Mouse (Mus musculus) fibroblast of lung, adult 2 months (primary cell): ENCODE measurements around the gene Cdkn1a.

Experiments used
- DNase-seq: peaks from one replicate; pipeline ENCODE4 v3.0.0-alpha.2; 2011; ENCODE audit warnings: low read depth

Gene Cdkn1a

GRCm38 (mm10) chr17:29118057-29118456, 27.3 kb downstream of the Cdkn1a start:
- DNase-seq: no peak

GRCm38 (mm10) chr17:29120666-29121065, 29.9 kb downstream of the Cdkn1a start:
- no peak for DNase-seq

DNA sequence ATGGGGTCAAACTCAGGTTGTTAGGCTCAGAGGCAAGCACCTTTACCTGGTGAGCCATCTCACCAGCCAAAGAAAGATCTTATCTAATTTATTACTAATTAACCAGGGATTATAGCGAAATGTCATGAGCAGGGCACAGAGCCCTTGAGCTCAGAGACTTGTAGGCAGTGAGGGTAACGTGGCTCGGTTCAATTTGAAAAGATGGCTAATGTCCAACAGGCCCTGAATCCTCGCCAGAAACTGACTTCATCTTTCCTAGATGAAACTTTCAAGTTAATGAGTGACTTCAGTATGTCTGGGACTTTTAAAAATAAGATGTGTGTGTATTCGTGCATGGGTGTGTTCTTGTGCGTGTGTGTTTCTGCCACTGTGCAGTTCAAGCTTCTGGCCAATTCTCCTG, 32.0 kb downstream of the Cdkn1a start:
- no peak for DNase-seq

- no peak for DNase-seq
Measured at GRCm38 (mm10) chr17:29123578-29124174, 32.9 kb downstream of the Cdkn1a start.

GRCm38 (mm10) chr17:29126561-29126960, 35.8 kb downstream of the Cdkn1a start:
- DNase-seq: no peak

GRCm38 (mm10) chr17:29129341-29129740, 38.6 kb downstream of the Cdkn1a start:
- DNase-seq: no peak

GRCm38 (mm10) chr17:29135066-29135465, 44.3 kb downstream of the Cdkn1a start:
- DNase-seq: no peak

- DNase-seq: peak; percentile 78
Measured at GRCm38 (mm10) chr17:29136236-29136635, 45.5 kb downstream of the Cdkn1a start.

DNA sequence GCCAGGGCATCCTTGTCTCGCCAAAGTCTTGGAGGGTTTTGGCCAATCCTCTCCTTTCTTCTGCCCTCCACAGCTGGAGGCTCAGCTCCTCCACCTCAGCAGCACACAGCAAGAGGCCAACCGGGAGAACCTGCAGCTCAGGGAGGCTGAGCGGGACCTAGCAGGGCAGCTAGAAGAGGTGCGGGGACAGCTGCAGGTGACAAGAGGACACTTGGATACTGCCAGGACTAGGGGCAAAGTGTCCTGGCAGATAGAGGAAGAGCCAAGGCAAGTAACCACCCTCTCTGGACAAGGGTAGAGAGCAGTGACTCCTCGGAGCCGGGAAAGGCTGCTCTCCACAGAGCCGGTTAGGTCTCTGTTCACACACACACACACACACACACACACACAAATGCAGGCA, 47.1 kb downstream of the Cdkn1a start:
- no peak for DNase-seq

DNA sequence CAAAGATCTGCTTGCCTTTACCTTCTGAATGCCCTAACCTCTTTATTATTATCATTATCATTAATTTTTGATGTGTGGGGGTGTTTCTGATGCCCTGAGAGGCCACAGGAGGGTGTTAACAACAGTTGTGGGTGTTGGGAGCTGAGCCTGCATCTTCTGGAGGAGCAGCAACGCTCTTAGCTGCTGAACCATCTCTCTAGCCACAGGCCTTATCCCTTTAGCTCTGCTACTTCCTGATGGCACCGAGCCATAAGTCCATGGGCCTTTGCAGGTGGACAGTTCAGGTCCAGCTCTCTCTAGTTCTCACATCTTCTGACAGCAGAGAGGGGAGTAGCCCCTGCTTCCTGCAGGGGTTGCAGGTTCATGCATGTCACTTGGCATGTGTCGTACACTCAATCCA, 50.8 kb downstream of the Cdkn1a start:
- DNase-seq: no peak

GRCm38 (mm10) chr17:29143266-29143665, 52.5 kb downstream of the Cdkn1a start:
- no peak for DNase-seq

DNA sequence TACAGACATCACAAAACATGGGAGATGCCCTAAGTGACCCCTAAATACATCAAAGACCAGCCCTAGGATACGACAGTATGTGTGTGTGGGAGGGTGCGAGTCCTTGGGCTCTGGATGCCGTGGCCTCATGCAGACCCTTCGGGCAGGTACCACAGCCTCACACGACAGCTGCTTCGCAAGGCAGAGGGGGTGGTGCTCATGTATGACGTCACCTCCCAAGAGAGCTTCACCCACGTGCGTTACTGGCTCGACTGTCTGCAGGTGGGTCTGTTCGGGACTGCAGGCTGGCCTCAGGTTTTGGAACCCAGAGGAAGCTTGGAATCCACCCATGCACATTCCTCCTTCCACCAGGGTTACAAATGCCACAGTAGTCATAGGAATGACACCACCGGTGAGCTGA, 54.3 kb downstream of the Cdkn1a start:
- no peak for DNase-seq

DNA sequence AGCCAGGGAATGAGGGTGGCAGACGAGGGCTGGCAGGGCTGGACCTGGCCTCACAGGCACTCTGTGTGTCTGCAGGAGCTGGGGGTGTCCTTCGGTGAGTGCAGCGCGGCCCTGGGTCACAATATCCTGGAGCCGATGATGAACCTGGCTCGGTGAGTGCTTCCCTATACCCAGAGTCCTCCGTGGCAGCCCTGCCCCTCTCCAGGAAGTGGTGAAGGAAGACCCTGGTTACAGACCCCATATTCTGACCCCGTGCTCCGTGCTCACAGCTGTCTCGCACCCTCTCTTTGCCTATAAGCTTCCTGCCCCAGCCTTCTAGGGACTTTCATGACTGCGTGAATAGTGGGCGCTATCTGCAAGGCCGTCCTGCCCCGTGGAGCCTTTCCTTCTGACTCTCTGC, 56.5 kb downstream of the Cdkn1a start:
- DNase-seq: no peak

- DNase-seq: no peak
Measured at GRCm38 (mm10) chr17:29147773-29148172, 57.0 kb downstream of the Cdkn1a start.

GRCm38 (mm10) chr17:29149766-29150165, 59.0 kb downstream of the Cdkn1a start:
- no peak for DNase-seq
